Mouse (Mus musculus) CH12.LX (cell line): ENCODE measurements at regions not wholly inside any gene's neighbourhood (a gene's known extent, or its start where the extent isn't known, plus 50 kb on each side); places are given as distances from the start of the nearest gene placed in this dataset.

Source experiments
- DNase-seq: peaks from one replicate; pipeline ENCODE4 v3.0.0-alpha.2; 2013; ENCODE audit errors: extremely low read depth
- H3K27ac ChIP-seq: 2 replicates; pipeline ENCODE4 v1.5.1; 2012; ENCODE audit warnings: low read depth, mild to moderate bottlenecking, control low read depth, moderate library complexity; ENCODE audit not compliant: insufficient read depth
- H3K27me3 ChIP-seq: replicated peaks from 2 replicates; pipeline ENCODE3; 2012; ENCODE audit warnings: inconsistent platforms
- H3K36me3 ChIP-seq, 2 experiments: replicated peaks in 1 of 2; 2 replicates each; pipeline versions ENCODE3 to v1.6.1; 2012; ENCODE audit warnings: inconsistent platforms in 1 of 2, low read length in 1 of 2, mild to moderate bottlenecking in 1 of 2, mixed read lengths in 1 of 2, moderate library complexity in 1 of 2; ENCODE audit not compliant: control insufficient read depth in 1 of 2, insufficient read depth in 1 of 2
- H3K4me1 ChIP-seq, 2 experiments: 2 replicates each; pipeline ENCODE4 v1.6.1; 2012; ENCODE audit warnings: inconsistent platforms in 1 of 2, moderate library complexity in 1 of 2; ENCODE audit not compliant: insufficient read depth in 2 of 2, control insufficient read depth in 1 of 2
- H3K4me2 ChIP-seq: 2 replicates; pipeline ENCODE4 v1.6.1; 2012; ENCODE audit warnings: low read depth, mild to moderate bottlenecking, control low read depth; ENCODE audit not compliant: poor library complexity, insufficient read depth, severe bottlenecking
- H3K4me3 ChIP-seq, 3 experiments: fragments of 150-350 bp in 1 of 3; sonication (generic) in 1 of 3; replicated peaks in 1 of 3; 2 replicates each; pipeline versions ENCODE3 to v1.5.1; 2011 to 2012; ENCODE audit warnings: low read depth in 2 of 3, low read length in 2 of 3, mild to moderate bottlenecking in 2 of 3, moderate library complexity in 2 of 3, control low read depth in 1 of 3, improper control_type of control experiment in 1 of 3, inconsistent platforms in 1 of 3, mixed read lengths in 1 of 3; ENCODE audit not compliant: poor library complexity in 1 of 3
- H3K79me2 ChIP-seq: replicated peaks from 2 replicates; pipeline ENCODE4 v1.6.1; 2012; ENCODE audit warnings: mild to moderate bottlenecking, moderate library complexity; ENCODE audit not compliant: control insufficient read depth, poor library complexity, insufficient read depth, severe bottlenecking; ENCODE audit errors: extremely low read depth
- H3K9ac ChIP-seq: 2 replicates; pipeline ENCODE4 v1.6.1; 2012; ENCODE audit warnings: low read depth, mild to moderate bottlenecking, control low read depth, moderate library complexity; ENCODE audit not compliant: insufficient read depth
- H3K9me3 ChIP-seq: replicated peaks from 2 replicates; pipeline ENCODE3; 2012; ENCODE audit warnings: low read length, inconsistent platforms, mixed read lengths
- BHLHE40 ChIP-seq: IDR thresholded peaks from 2 replicates; pipeline ENCODE4 v1.6.1; 2011; ENCODE audit warnings: mild to moderate bottlenecking, low read depth, low read length, improper control_type of control experiment
- CHD1 ChIP-seq: IDR thresholded peaks from 2 replicates; pipeline ENCODE4 v1.6.1; 2012; ENCODE audit warnings: low read depth, low read length, improper control_type of control experiment, inconsistent platforms
- CHD2 ChIP-seq: IDR thresholded peaks from 2 replicates; pipeline ENCODE4 v1.6.1; 2011; ENCODE audit warnings: low read length, improper control_type of control experiment
- ELF1 ChIP-seq: IDR thresholded peaks from 2 replicates; pipeline ENCODE4 v1.6.1; 2014; ENCODE audit warnings: low read depth, mild to moderate bottlenecking, inconsistent platforms, low read length, improper control_type of control experiment
- GABPA ChIP-seq: IDR thresholded peaks from 2 replicates; pipeline ENCODE4 v1.6.1; 2012; ENCODE audit warnings: low read depth, low read length, improper control_type of control experiment, inconsistent platforms; ENCODE audit not compliant: insufficient replicate concordance
- JUN ChIP-seq: IDR thresholded peaks from 2 replicates; pipeline ENCODE4 v1.6.1; 2011; ENCODE audit warnings: low read depth, mild to moderate bottlenecking, low read length, improper control_type of control experiment, moderate library complexity; ENCODE audit not compliant: insufficient read depth
- MAFK ChIP-seq: IDR thresholded peaks from 2 replicates; pipeline ENCODE4 v1.6.1; 2011; ENCODE audit warnings: low read length, improper control_type of control experiment; ENCODE audit not compliant: insufficient replicate concordance
- MAX ChIP-seq: IDR thresholded peaks from 2 replicates; pipeline ENCODE4 v1.6.1; 2011; ENCODE audit warnings: low read length, improper control_type of control experiment
- PAX5 ChIP-seq: IDR thresholded peaks from 2 replicates; pipeline ENCODE4 v1.6.1; 2012; ENCODE audit warnings: low read length, inconsistent platforms, mixed read lengths
- RAD21 ChIP-seq: IDR thresholded peaks from 2 replicates; pipeline ENCODE4 v1.6.1; 2011; ENCODE audit warnings: low read depth, mild to moderate bottlenecking, low read length, improper control_type of control experiment, moderate library complexity
- TBP ChIP-seq: conservative IDR thresholded peaks from 2 replicates; pipeline ENCODE4 v1.6.1; 2011; ENCODE audit warnings: low read depth, low read length, improper control_type of control experiment
- TCF12 ChIP-seq: IDR thresholded peaks from 2 replicates; pipeline ENCODE4 v1.6.1; 2014; ENCODE audit warnings: low read depth, mild to moderate bottlenecking, inconsistent platforms, low read length, improper control_type of control experiment
- UBTF ChIP-seq: IDR thresholded peaks from 2 replicates; pipeline ENCODE4 v1.6.1; 2012; ENCODE audit warnings: low read depth, mild to moderate bottlenecking, inconsistent platforms, low read length, improper control_type of control experiment, moderate library complexity
- USF2 ChIP-seq: conservative IDR thresholded peaks from 2 replicates; pipeline ENCODE4 v1.6.1; 2011; ENCODE audit warnings: low read depth, low read length, improper control_type of control experiment
- dilution Hi-C: fragments of 300-500 bp; cut with MboI; formaldehyde crosslinking; loops from 2 replicates; pipeline ENCODE4 v1.14.3; 2020; ENCODE audit warnings: low sequenced_read_pairs; ENCODE audit not compliant: extremely low pct_unique_long_range_greater_than_20kb, extremely low pct_ligation_motif_present
- in situ Hi-C: fragments of 300-500 bp; cut with MboI; formaldehyde crosslinking; loops from 3 replicates; pipeline ENCODE4 v1.14.3; 2019; ENCODE audit warnings: low sequenced_read_pairs, low pct_ligation_motif_present, low pct_unique_long_range_greater_than_20kb, mixed read lengths

DNA sequence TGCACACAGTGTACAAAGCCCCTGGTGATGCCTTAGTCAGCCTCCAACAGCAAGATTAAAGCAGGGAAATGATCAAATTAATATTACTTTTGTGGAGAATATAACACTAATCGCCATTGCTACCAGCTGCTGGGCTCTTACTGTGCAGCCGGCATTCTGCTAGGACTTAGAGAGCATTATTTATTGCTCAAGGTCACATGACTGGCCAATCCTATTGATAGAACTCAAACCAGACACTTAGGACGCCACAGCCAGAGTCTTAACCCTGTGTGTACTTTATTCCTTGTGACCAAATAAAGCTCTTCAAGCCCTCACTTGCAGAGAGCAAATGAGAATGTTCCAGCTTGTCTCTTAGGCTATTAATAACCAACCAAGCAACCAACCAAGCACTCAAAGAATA is 152.6 kb downstream of the Gm815 start:
- TF ChIP-seq TCF12: no peak
- TF ChIP-seq, all 38 proteins: peak for 0
- Histone ChIP-seq H3K27me3 (no peaks in the 10 kb centered on the region), H3K79me2 (no peaks in the 10 kb centered on the region), H3K9me3 (no peaks in the 10 kb centered on the region), H3K4me2 (no peak overlapping the region), H3K4me3 (no peak overlapping the region), H3K4me1 (no peaks in the 10 kb centered on the region), H3K36me3 (no peaks in the 10 kb centered on the region), H3K9ac (no peak overlapping the region), H3K27ac (no peak overlapping the region)
- dilution Hi-C loops (no loop called here), in situ Hi-C loops (no loop called here)
- DNase-seq: no peak

DNA sequence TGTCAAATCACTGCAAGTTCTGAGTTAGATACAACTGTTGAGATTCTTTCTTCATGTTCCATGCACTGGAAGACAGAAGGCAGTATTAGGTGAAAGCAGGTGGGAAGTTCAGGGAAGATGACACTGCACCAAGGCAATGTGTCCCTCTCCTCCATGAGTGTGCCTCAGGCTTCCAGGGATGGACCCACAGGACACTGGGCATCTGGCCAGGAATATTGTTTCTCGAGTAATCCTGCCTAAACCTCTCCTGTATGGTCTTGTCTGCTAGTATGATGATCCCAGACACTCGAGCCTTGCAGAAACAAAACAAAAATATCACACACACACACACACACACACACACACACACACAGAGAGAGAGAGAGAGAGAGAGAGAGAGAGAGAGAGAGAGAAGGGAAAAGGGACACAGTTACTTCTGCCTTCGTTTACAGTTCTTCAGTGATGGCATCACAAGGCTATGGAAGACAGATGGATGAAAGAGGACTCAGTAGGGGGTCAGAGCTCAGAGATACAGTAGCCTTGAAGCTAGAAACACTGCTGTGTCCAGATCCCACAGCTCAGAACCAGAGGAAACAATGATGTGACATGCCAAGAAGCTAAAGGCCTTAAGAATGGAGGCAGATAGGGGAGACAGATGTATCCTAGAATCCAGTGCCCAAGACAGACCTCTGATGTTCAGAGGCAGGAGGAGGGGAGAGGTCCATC is 154.8 kb downstream of the Gm815 start:
- in situ Hi-C loops: no loop called here
- Histone ChIP-seq H3K4me3 (no peak overlapping the region), H3K4me2 (no peak overlapping the region), H3K9me3 (no peaks in the 10 kb centered on the region), H3K4me1 (no peaks in the 10 kb centered on the region), H3K36me3 (no peaks in the 10 kb centered on the region), H3K27ac (no peak overlapping the region), H3K27me3 (no peaks in the 10 kb centered on the region), H3K79me2 (no peaks in the 10 kb centered on the region), H3K9ac (no peak overlapping the region)
- dilution Hi-C loops: no loop called here
- no peak for DNase-seq
- TF ChIP-seq MAX (no peak), CHD1 (no peak), GABPA (no peak), JUN (no peak), USF2 (no peak), CHD2 (no peak), UBTF (no peak), TCF12 (no peak), RAD21 (no peak), PAX5 (no peak), TBP (no peak), ELF1 (no peak), BHLHE40 (no peak), MAFK (no peak)
